Mouse (Mus musculus): ENCODE data around the gene Zfp526. TPM values are rescaled to one million over a fixed set of nuclear protein-coding genes. Genes with fewer than 3 reads are reported as not detected.
A peak's percentile ranks its signal among the peaks of the same experiment; 100 is the strongest.

Gene Zfp526
- total and polyA plus RNA-seq, 3 experiments = 2.2 to 7.0 (median 6.5) TPM

- H3K4me2 ChIP-seq (ENCODE audit: insufficient read depth, low read depth, poor library complexity, severe bottlenecking) = no peak overlapping the region
- peaks cover 3 to 17% of the 10 kb centered on the region in 2 experiments for H3K4me1 ChIP-seq (ENCODE audit: control insufficient read depth in 1 of 2, insufficient read depth in 2 of 2)
- in situ Hi-C loops (cut with MboI; ENCODE audit: low pct_ligation_motif_present, low pct_unique_long_range_greater_than_20kb, low sequenced_read_pairs) = loop anchor here (5.0 kb wide), 1 partner anchor 37 kb away; no protein-coding TSS in a partner anchor
- H3K36me3 ChIP-seq (replicated peaks in 1 of 2; ENCODE audit: control insufficient read depth in 1 of 2, insufficient read depth in 1 of 2, low read length in 1 of 2) = peaks cover 12 to 38% of the 10 kb centered on the region in 2 experiments
- H3K9me3 ChIP-seq (replicated peaks; ENCODE audit: low read length) = no peaks in the 10 kb centered on the region
- dilution Hi-C loops (cut with MboI; ENCODE audit: extremely low pct_ligation_motif_present, extremely low pct_unique_long_range_greater_than_20kb, low sequenced_read_pairs) = no loop called here
- H3K27me3 ChIP-seq (replicated peaks) = no peaks in the 10 kb centered on the region
- H3K79me2 ChIP-seq (replicated peaks; ENCODE audit: control insufficient read depth, extremely low read depth, insufficient read depth, poor library complexity, severe bottlenecking) = peaks cover 18% of the 10 kb centered on the region
- H3K4me3 ChIP-seq (replicated peaks in 1 of 3; ENCODE audit: low read depth in 2 of 3, low read length in 2 of 3, poor library complexity in 1 of 3) = no peak overlapping the region
- no peak overlapping the region for H3K9ac ChIP-seq (ENCODE audit: insufficient read depth, low read depth)
- DNase-seq (ENCODE audit: extremely low read depth) = no peak
- no peak for TF ChIP-seq IRF4 (IDR thresholded peaks at IDR 0.05; ENCODE audit: low read depth, low read length)
- TF ChIP-seq MYC (IDR thresholded peaks at IDR 0.05; ENCODE audit: low read depth, low read length) = no peak
- TF ChIP-seq CTCF (conservative IDR thresholded peaks at IDR 0.05 in 1 of 2, IDR thresholded peaks at IDR 0.05 in 1 of 2; ENCODE audit: low read depth in 2 of 2, low read length in 2 of 2) = no peak
- TF ChIP-seq TCF12 (IDR thresholded peaks at IDR 0.05; ENCODE audit: low read depth, low read length) = no peak
- TF ChIP-seq ETS1 (conservative IDR thresholded peaks at IDR 0.05; ENCODE audit: low read depth, low read length) = no peak
- TF ChIP-seq NELFE (IDR thresholded peaks at IDR 0.05; ENCODE audit: low read depth, low read length) = no peak
- no peak for TF ChIP-seq NRF1 (IDR thresholded peaks at IDR 0.05; ENCODE audit: low read depth, low read length)
- TF ChIP-seq MXI1 (IDR thresholded peaks at IDR 0.05; ENCODE audit: low read depth, low read length) = no peak
- H3K27ac ChIP-seq (ENCODE audit: insufficient read depth, low read depth) = no peak overlapping the region
Observed at GRCm38 (mm10) chr7:25240631-25241030, 19.4 kb downstream of the Zfp526 start.

DNA sequence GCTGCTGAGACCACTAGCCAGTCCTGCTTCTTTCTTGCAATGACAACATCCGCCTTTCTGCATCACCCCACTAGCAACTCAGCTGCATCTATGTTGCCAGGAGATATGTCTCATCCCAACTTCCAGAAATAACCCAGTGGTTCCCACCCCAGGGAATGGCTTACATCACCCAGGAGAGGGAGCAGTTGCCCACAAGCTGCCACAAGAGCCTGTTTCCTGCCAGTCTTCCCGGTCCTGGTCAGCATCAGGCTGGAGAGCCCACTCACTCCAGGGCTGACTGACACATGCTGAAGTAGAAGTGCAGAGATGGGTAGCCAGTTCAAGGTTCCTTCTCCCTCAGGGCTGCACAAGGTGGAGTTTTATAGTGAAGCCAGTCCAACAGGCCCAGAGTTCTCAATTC lies 19.8 kb downstream of the Zfp526 start:
- Histone ChIP-seq H3K9ac (ENCODE audit: insufficient read depth, low read depth) (no peak overlapping the region), H3K27ac (ENCODE audit: insufficient read depth, low read depth) (no peak overlapping the region), H3K4me1 (ENCODE audit: control insufficient read depth in 1 of 2, insufficient read depth in 2 of 2) (peaks cover 2 to 13% of the 10 kb centered on the region in 2 experiments; a peak in 3 of 4 replicates), H3K4me2 (ENCODE audit: insufficient read depth, low read depth, poor library complexity, severe bottlenecking) (no peak overlapping the region), H3K9me3 (replicated peaks; ENCODE audit: low read length) (no peaks in the 10 kb centered on the region), H3K27me3 (replicated peaks) (no peaks in the 10 kb centered on the region), H3K79me2 (replicated peaks; ENCODE audit: control insufficient read depth, extremely low read depth, insufficient read depth, poor library complexity, severe bottlenecking) (peaks cover 14% of the 10 kb centered on the region), H3K4me3 (replicated peaks in 1 of 3; ENCODE audit: low read depth in 2 of 3, low read length in 2 of 3, poor library complexity in 1 of 3) (no peak overlapping the region), H3K36me3 (replicated peaks in 1 of 2; ENCODE audit: control insufficient read depth in 1 of 2, insufficient read depth in 1 of 2, low read length in 1 of 2) (peaks cover 11 to 38% of the 10 kb centered on the region in 2 experiments)
- dilution Hi-C loops (cut with MboI; ENCODE audit: extremely low pct_ligation_motif_present, extremely low pct_unique_long_range_greater_than_20kb, low sequenced_read_pairs) (no loop called here), in situ Hi-C loops (cut with MboI; ENCODE audit: low pct_ligation_motif_present, low pct_unique_long_range_greater_than_20kb, low sequenced_read_pairs) (loop anchor here (5.0 kb wide), 1 partner anchor 36 kb away; no protein-coding TSS in a partner anchor)
- no peak for DNase-seq (ENCODE audit: extremely low read depth)
- TF ChIP-seq SIN3A (IDR thresholded peaks at IDR 0.05; ENCODE audit: low read length) (no peak), UBTF (IDR thresholded peaks at IDR 0.05; ENCODE audit: low read depth, low read length) (no peak), NRF1 (IDR thresholded peaks at IDR 0.05; ENCODE audit: low read depth, low read length) (no peak), SMC3 (IDR thresholded peaks at IDR 0.05; ENCODE audit: low read depth, low read length) (peak; percentile 13), CTCF (conservative IDR thresholded peaks at IDR 0.05 in 1 of 2, IDR thresholded peaks at IDR 0.05 in 1 of 2; ENCODE audit: low read depth in 2 of 2, low read length in 2 of 2) (peak in 1 of 2 experiments; percentile 24; a peak in 1 of 4 replicates)

GRCm38 (mm10) chr7:25243361-25243760 lies 22.1 kb downstream of the Zfp526 start:
- no peaks in the 10 kb centered on the region for H3K27me3 ChIP-seq (replicated peaks)
- H3K36me3 ChIP-seq (replicated peaks in 1 of 2; ENCODE audit: control insufficient read depth in 1 of 2, insufficient read depth in 1 of 2, low read length in 1 of 2) = peaks cover 11 to 47% of the 10 kb centered on the region in 2 experiments
- H3K27ac ChIP-seq (ENCODE audit: insufficient read depth, low read depth) = no peak overlapping the region
- peaks cover 3 to 23% of the 10 kb centered on the region in 2 experiments; a peak in 3 of 4 replicates for H3K4me1 ChIP-seq (ENCODE audit: control insufficient read depth in 1 of 2, insufficient read depth in 2 of 2)
- in situ Hi-C loops (cut with MboI; ENCODE audit: low pct_ligation_motif_present, low pct_unique_long_range_greater_than_20kb, low sequenced_read_pairs) (loop anchor here (5.0 kb wide), 1 partner anchor 34 kb away; no protein-coding TSS in a partner anchor), dilution Hi-C loops (cut with MboI; ENCODE audit: extremely low pct_ligation_motif_present, extremely low pct_unique_long_range_greater_than_20kb, low sequenced_read_pairs) (no loop called here)
- H3K9ac ChIP-seq (ENCODE audit: insufficient read depth, low read depth) = no peak overlapping the region
- TF ChIP-seq USF1 (IDR thresholded peaks at IDR 0.05; ENCODE audit: low read depth, low read length) (no peak), MAX (IDR thresholded peaks at IDR 0.05; ENCODE audit: low read length) (no peak), RAD21 (IDR thresholded peaks at IDR 0.05; ENCODE audit: low read depth, low read length) (no peak), USF2 (conservative IDR thresholded peaks at IDR 0.05; ENCODE audit: low read depth, low read length) (no peak), ELF1 (IDR thresholded peaks at IDR 0.05; ENCODE audit: low read depth, low read length) (no peak), TCF12 (IDR thresholded peaks at IDR 0.05; ENCODE audit: low read depth, low read length) (no peak), JUN (IDR thresholded peaks at IDR 0.05; ENCODE audit: insufficient read depth, low read depth, low read length) (no peak), EP300 (IDR thresholded peaks at IDR 0.05; ENCODE audit: low read length) (no peak), MXI1 (IDR thresholded peaks at IDR 0.05; ENCODE audit: low read depth, low read length) (no peak), NELFE (IDR thresholded peaks at IDR 0.05; ENCODE audit: low read depth, low read length) (no peak), BHLHE40 (IDR thresholded peaks at IDR 0.05; ENCODE audit: low read depth, low read length) (no peak), CHD2 (IDR thresholded peaks at IDR 0.05; ENCODE audit: low read length) (no peak), ZKSCAN1 (IDR thresholded peaks at IDR 0.05; ENCODE audit: borderline replicate concordance, low read depth, low read length) (no peak), ETS1 (conservative IDR thresholded peaks at IDR 0.05; ENCODE audit: low read depth, low read length) (no peak), ZNF384 (IDR thresholded peaks at IDR 0.05; ENCODE audit: low read depth, low read length) (no peak), CHD1 (IDR thresholded peaks at IDR 0.05; ENCODE audit: low read depth, low read length) (no peak), E2F4 (IDR thresholded peaks at IDR 0.05; ENCODE audit: insufficient replicate concordance, low read depth, low read length) (no peak)
- no peak overlapping the region for H3K4me2 ChIP-seq (ENCODE audit: insufficient read depth, low read depth, poor library complexity, severe bottlenecking)
- H3K9me3 ChIP-seq (replicated peaks; ENCODE audit: low read length) = no peaks in the 10 kb centered on the region
- H3K79me2 ChIP-seq (replicated peaks; ENCODE audit: control insufficient read depth, extremely low read depth, insufficient read depth, poor library complexity, severe bottlenecking) = peaks cover 5% of the 10 kb centered on the region; the same call in 1 of the 2 replicates
- no peak overlapping the region for H3K4me3 ChIP-seq (replicated peaks in 1 of 3; ENCODE audit: low read depth in 2 of 3, low read length in 2 of 3, poor library complexity in 1 of 3)
- DNase-seq (ENCODE audit: extremely low read depth) = no peak
